9 mouse cellular contexts compared by ENCODE assay signal in the genomic region with DNA sequence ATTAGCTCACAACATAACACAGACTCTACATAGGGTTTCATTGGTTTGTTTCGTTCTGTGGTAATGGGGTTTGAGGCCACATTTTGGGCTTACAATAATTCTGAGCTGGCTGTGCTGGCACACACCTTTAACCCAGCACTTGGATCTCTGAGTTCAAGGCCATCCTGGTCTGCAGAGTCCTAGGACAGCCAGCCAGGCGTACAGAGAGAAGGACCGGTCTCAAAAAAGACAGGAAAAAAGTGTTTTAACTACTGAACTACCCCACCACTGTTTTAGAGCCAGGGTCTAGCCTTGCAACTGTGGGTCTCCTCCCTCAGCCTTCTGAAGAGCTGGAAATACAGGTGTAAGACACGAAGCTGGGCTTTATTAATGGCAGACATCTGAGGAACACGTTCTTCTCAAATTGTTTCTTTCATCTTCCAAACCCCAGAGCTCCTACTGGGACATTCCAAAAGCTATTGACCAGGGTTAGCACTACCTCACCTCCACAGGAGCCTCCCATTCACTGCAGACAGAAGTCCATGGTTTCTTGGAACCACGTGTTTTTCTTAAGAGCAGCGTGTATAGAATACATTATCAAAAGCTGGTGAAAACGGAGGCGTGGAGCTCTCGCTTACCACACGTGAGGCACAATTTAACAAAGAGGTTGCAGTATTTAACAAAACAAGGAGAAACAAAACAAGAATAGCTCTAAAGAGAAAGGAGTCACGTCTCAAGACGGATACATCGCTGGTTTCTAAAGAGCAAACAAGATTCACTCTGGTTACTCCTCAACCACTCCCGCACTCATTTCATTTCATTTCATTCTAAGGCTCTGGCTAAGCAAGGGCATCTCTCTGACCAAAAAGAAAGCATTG. TPM values are rescaled to one million over a fixed set of nuclear protein-coding genes. Genes with fewer than 3 reads are reported as not detected.
DNase-seq lines count a peak whose midpoint lies in the region; ATAC-seq and TF ChIP-seq lines count a peak whose summit lies in the region.
"Had no signal": no experiment of that assay in that cellular context is flagged by ENCODE, and none has a peak within 500 bp of the region (broad histone marks: within the 10 kb centered on the region; RNA-seq: fewer than 3 reads in every experiment).

No protein-coding gene starts in this region.

- peaks cover 11% of the 10 kb centered on the region for H3K4me1 ChIP-seq in forebrain, embryonic 10.5 days
- H3K4me1 ChIP-seq in liver, embryonic 11.5 days (replicated peaks; ENCODE audit: control insufficient read depth, insufficient read depth, low read length): peaks cover 5% of the 10 kb centered on the region; the same call in 1 of the 2 replicates

- peak overlapping the region; percentile 72 for H3K9ac ChIP-seq in liver, embryonic 11.5 days (ENCODE audit: low read depth, low read length)

- no peaks in the 10 kb centered on the region for H3K27me3 ChIP-seq in C2C12 (ENCODE audit: control insufficient read depth, insufficient read depth, insufficient read length)
- no peaks in the 10 kb centered on the region for H3K27me3 ChIP-seq in forebrain, embryonic 10.5 days (ENCODE audit: poor library complexity, severe bottlenecking)
- no peaks in the 10 kb centered on the region for H3K27me3 ChIP-seq in liver, embryonic 11.5 days (replicated peaks; ENCODE audit: control insufficient read depth, insufficient read depth, low read length)
- H3K27me3 ChIP-seq: Patski had no signal

- no peak for TF ChIP-seq CTCF in C2C12 (IDR thresholded peaks at IDR 0.05; ENCODE audit: control insufficient read depth, insufficient read depth, insufficient read length)

- peak overlapping the region; percentile 93 for H3K27ac ChIP-seq in forebrain, embryonic 10.5 days
- no peak overlapping the region for H3K27ac ChIP-seq in liver, embryonic 11.5 days (ENCODE audit: low read depth, low read length)

- 60% methylated on average over 15 of the region's 15 CpGs for WGBS in forebrain, embryonic 10.5 days
- 51% methylated on average over 15 of the region's 15 CpGs for WGBS in liver, embryonic 11.5 days

- intact Hi-C loops in heart, postnatal 25 days (cut with DNase I): loop anchor here (2.0 kb wide), 1 partner anchor 41 kb away; the partner anchor contains the start of gene Eed
- intact Hi-C loops in gastrocnemius, postnatal 36 days (cut with DNase I): loop anchor here (5.0 kb wide), 1 partner anchor 38 kb away; no protein-coding TSS in a partner anchor
- intact Hi-C loops in gastrocnemius, postnatal 14 days (cut with DNase I; ENCODE audit: low total_unique reads): no loop called here

- H3K4me3 ChIP-seq in C2C12 (ENCODE audit: insufficient read depth, poor library complexity, severe bottlenecking): peak overlapping the region; percentile 84
- peak overlapping the region; percentile 86 for H3K4me3 ChIP-seq in forebrain, embryonic 10.5 days
- peak overlapping the region; percentile 78 for H3K4me3 ChIP-seq in liver, embryonic 11.5 days (ENCODE audit: low read depth, low read length)

- H3K36me3 ChIP-seq in C2C12 (ENCODE audit: control insufficient read depth, insufficient read depth): peaks cover 2% of the 10 kb centered on the region
- H3K36me3 ChIP-seq in forebrain, embryonic 10.5 days (replicated peaks): peaks cover 6% of the 10 kb centered on the region
- H3K36me3 ChIP-seq in liver, embryonic 11.5 days (ENCODE audit: control insufficient read depth, insufficient read depth, low read length): no peaks in the 10 kb centered on the region

- peak overlapping the region; percentile 79 for H3K4me2 ChIP-seq in liver, embryonic 11.5 days

- H3K79me2 ChIP-seq in C2C12 (ENCODE audit: control insufficient read depth, insufficient read depth): peaks cover 30% of the 10 kb centered on the region

- H3ac ChIP-seq in C2C12 (ENCODE audit: control insufficient read depth, insufficient read length, low read depth): no peak overlapping the region

- H3K9me3 ChIP-seq in forebrain, embryonic 10.5 days: no peaks in the 10 kb centered on the region
- H3K9me3 ChIP-seq in liver, embryonic 11.5 days (ENCODE audit: control insufficient read depth, low read length): no peaks in the 10 kb centered on the region

- no peak for ATAC-seq in liver, embryonic 11.5 days (replicated peaks; ENCODE audit: low FRiP score)

- peaks cover 25% of the 10 kb centered on the region for H3K79me3 ChIP-seq in C2C12 (ENCODE audit: low read depth)

- peak; percentile 75 for DNase-seq in heart, adult 11 months
- no peak for DNase-seq in heart, postnatal 25 days (ENCODE audit: low spot score)
- DNase-seq in forebrain, embryonic 10.5 days (ENCODE audit: extremely low spot score, low spot score): no peak
- DNase-seq in liver, embryonic 11.5 days (ENCODE audit: low spot score): no peak
- no peak for DNase-seq in urinary bladder, postnatal 14 days (ENCODE audit: low spot score)
- DNase-seq in gastrocnemius, postnatal 36 days: no peak
- no peak for DNase-seq in gastrocnemius, postnatal 14 days

TF ChIP-seq in C2C12, 6 proteins besides CTCF, POLR2A, EP300 and RAD21:
- TF ChIP-seq MYOG (IDR thresholded peaks at IDR 0.05; ENCODE audit: control insufficient read depth, extremely low read depth, insufficient read length) (no peak), CEBPB (IDR thresholded peaks at IDR 0.05; ENCODE audit: low read depth) (no peak), MYOD1 (IDR thresholded peaks at IDR 0.05; ENCODE audit: control insufficient read depth, insufficient read length, low read depth) (no peak), USF1 (IDR thresholded peaks at IDR 0.05; ENCODE audit: low read depth) (no peak), FOSL1 (IDR thresholded peaks at IDR 0.05; ENCODE audit: insufficient read depth, low read length, poor library complexity, severe bottlenecking) (no peak), MAX (IDR thresholded peaks at IDR 0.05) (no peak)

RNA-seq across cellular contexts. Expression of gene Hikeshi, which starts 1.3 kb away (rescaled TPM):
- total RNA-seq in heart, postnatal 25 days (2021): 10 to 100 TPM; 72.7 to 80.1 TPM
- 51.0 TPM for polyA plus RNA-seq in C2C12 (2012; fragmentation: generic; extraction: Trizol)
- polyA plus RNA-seq in forebrain, embryonic 10.5 days (2016; fragmentation: Nextera tagmentation; extraction: Ambion mirVana): 151 and 170 TPM in 2 replicates
- 138 and 146 TPM in 2 replicates for polyA plus RNA-seq in liver, embryonic 11.5 days (2014; fragmentation: Nextera tagmentation; extraction: Ambion mirVana)
- total RNA-seq in gastrocnemius, postnatal 36 days (2021): 100 to 1,000 TPM; 105 to 107 TPM
- 10 to 100 TPM; 78.7 to 78.9 TPM for total RNA-seq in gastrocnemius, postnatal 14 days (2021)

RNA-seq across cellular contexts. Expression of gene Ccdc81, which starts 36.3 kb away (rescaled TPM):
- total RNA-seq in heart, postnatal 25 days (2021): not detected
- polyA plus RNA-seq in C2C12 (2012; fragmentation: generic; extraction: Trizol): 0.11 TPM
- not detected in 2 replicates for polyA plus RNA-seq in forebrain, embryonic 10.5 days (2016; fragmentation: Nextera tagmentation; extraction: Ambion mirVana)
- 0.06 TPM in 1 of 2 replicates, not detected in the other for polyA plus RNA-seq in liver, embryonic 11.5 days (2014; fragmentation: Nextera tagmentation; extraction: Ambion mirVana)
- total RNA-seq in gastrocnemius, postnatal 36 days (2021): not detected
- under 1 TPM in 1 of 2 experiments, not detected in 1; 0.16 TPM for total RNA-seq in gastrocnemius, postnatal 14 days (2021)
- polyA plus RNA-seq: Patski had no signal

RNA-seq across cellular contexts. Expression of gene Eed, which starts 41.1 kb away (rescaled TPM):
- 10 to 100 TPM; 22.3 to 28.0 TPM for total RNA-seq in heart, postnatal 25 days (2021)
- 34.0 TPM for polyA plus RNA-seq in C2C12 (2012; fragmentation: generic; extraction: Trizol)
- 95.3 and 102 TPM in 2 replicates for polyA plus RNA-seq in forebrain, embryonic 10.5 days (2016; fragmentation: Nextera tagmentation; extraction: Ambion mirVana)
- polyA plus RNA-seq in liver, embryonic 11.5 days (2014; fragmentation: Nextera tagmentation; extraction: Ambion mirVana): 68.4 and 77.1 TPM in 2 replicates
- total RNA-seq in gastrocnemius, postnatal 36 days (2021): 10 to 100 TPM; 29.1 to 30.6 TPM
- 10 to 100 TPM; 19.1 to 26.6 TPM for total RNA-seq in gastrocnemius, postnatal 14 days (2021)
